Mouse (Mus musculus): Measurements from ENCODE around the gene Zcchc3. TPM values are rescaled to one million over a fixed set of nuclear protein-coding genes. Genes with fewer than 3 reads are reported as not detected.

The Zcchc3 gene
- polyA plus RNA-seq, 1 experiment from 2014 or later = 67.7 TPM

GRCm38 (mm10) chr2:152399122-152399542, 15.7 kb downstream of the Zcchc3 start:
- Histone ChIP-seq H3K27ac (replicated peaks; ENCODE audit: low read depth, low read length) (peak overlapping the region; percentile 99), H3K36me3 (replicated peaks; ENCODE audit: control insufficient read depth, insufficient read depth, low read depth, low read length) (no peaks in the 10 kb centered on the region), H3K4me3 (ENCODE audit: low read depth, low read length) (peak overlapping the region; percentile 95), H3K27me3 (ENCODE audit: control insufficient read depth, insufficient read depth, low read length) (no peaks in the 10 kb centered on the region), H3K4me1 (ENCODE audit: control insufficient read depth, insufficient read depth, low read length) (no peaks in the 10 kb centered on the region), H3K9me3 (replicated peaks; ENCODE audit: control insufficient read depth, low read length) (no peaks in the 10 kb centered on the region), H3K9ac (replicated peaks; ENCODE audit: low read length) (peak overlapping the region; percentile 66), H3K4me2 (ENCODE audit: low read depth, low read length) (peak overlapping the region; percentile 83)
- ATAC-seq (replicated peaks; ENCODE audit: insufficient number of reproducible peaks, low FRiP score, low TSS enrichment, low read depth) (no peak), DNase-seq (ENCODE audit: low spot score) (peak; percentile 76)
- WGBS = under 1% methylated on average over 13 of the region's 13 CpGs

- Histone ChIP-seq H3K4me2 (ENCODE audit: low read depth, low read length) (peak overlapping the region; percentile 83), H3K27me3 (ENCODE audit: control insufficient read depth, insufficient read depth, low read length) (no peaks in the 10 kb centered on the region), H3K9me3 (replicated peaks; ENCODE audit: control insufficient read depth, low read length) (no peaks in the 10 kb centered on the region), H3K27ac (replicated peaks; ENCODE audit: low read depth, low read length) (peak overlapping the region; percentile 99), H3K4me1 (ENCODE audit: control insufficient read depth, insufficient read depth, low read length) (no peaks in the 10 kb centered on the region), H3K4me3 (ENCODE audit: low read depth, low read length) (peak overlapping the region; percentile 95), H3K9ac (replicated peaks; ENCODE audit: low read length) (peak overlapping the region; percentile 66), H3K36me3 (replicated peaks; ENCODE audit: control insufficient read depth, insufficient read depth, low read depth, low read length) (no peaks in the 10 kb centered on the region)
- ATAC-seq (replicated peaks; ENCODE audit: insufficient number of reproducible peaks, low FRiP score, low TSS enrichment, low read depth) (peak; percentile 79), DNase-seq (ENCODE audit: low spot score) (peak; percentile 96)
- 0% methylated on average over 38 of the region's 38 CpGs for WGBS
Observed at GRCm38 (mm10) chr2:152398691-152399090, 16.1 kb downstream of the Zcchc3 start.

GRCm38 (mm10) chr2:152397680-152398435, 17.0 kb downstream of the Zcchc3 start, which contains the start of gene Sox12:
Sox12 (minus strand) TSS chr2:152398063.
- no peaks in the 10 kb centered on the region for H3K4me1 ChIP-seq (ENCODE audit: control insufficient read depth, insufficient read depth, low read length)
- DNase-seq (ENCODE audit: low spot score) (peak; percentile 98), ATAC-seq (replicated peaks; ENCODE audit: insufficient number of reproducible peaks, low FRiP score, low TSS enrichment, low read depth) (peak; percentile 68)
- WGBS = under 1% methylated on average over 98 of the region's 104 CpGs
- H3K4me3 ChIP-seq (ENCODE audit: low read depth, low read length) = peak within 1 kb of the TSS; percentile 95
- H3K9ac ChIP-seq (replicated peaks; ENCODE audit: low read length) = peak within 1 kb of the TSS; percentile 96
- no peaks in the 10 kb centered on the region for H3K36me3 ChIP-seq (replicated peaks; ENCODE audit: control insufficient read depth, insufficient read depth, low read depth, low read length)
- H3K4me2 ChIP-seq (ENCODE audit: low read depth, low read length) = peak within 1 kb of the TSS; percentile 83
- peak within 1 kb of the TSS; percentile 99 for H3K27ac ChIP-seq (replicated peaks; ENCODE audit: low read depth, low read length)
- no peaks in the 10 kb centered on the region for H3K27me3 ChIP-seq (ENCODE audit: control insufficient read depth, insufficient read depth, low read length)
- H3K9me3 ChIP-seq (replicated peaks; ENCODE audit: control insufficient read depth, low read length) = no peaks in the 10 kb centered on the region

GRCm38 (mm10) chr2:152397004-152397589, 17.7 kb downstream of the Zcchc3 start:
- ATAC-seq (replicated peaks; ENCODE audit: insufficient number of reproducible peaks, low FRiP score, low TSS enrichment, low read depth) = no peak
- no peaks in the 10 kb centered on the region for H3K36me3 ChIP-seq (replicated peaks; ENCODE audit: control insufficient read depth, insufficient read depth, low read depth, low read length)
- H3K9ac ChIP-seq (replicated peaks; ENCODE audit: low read length) = peak overlapping the region; percentile 96
- H3K4me3 ChIP-seq (ENCODE audit: low read depth, low read length) = peak overlapping the region; percentile 95
- H3K4me2 ChIP-seq (ENCODE audit: low read depth, low read length) = peak overlapping the region; percentile 83
- peak; percentile 75 for DNase-seq (ENCODE audit: low spot score)
- no peaks in the 10 kb centered on the region for H3K9me3 ChIP-seq (replicated peaks; ENCODE audit: control insufficient read depth, low read length)
- H3K4me1 ChIP-seq (ENCODE audit: control insufficient read depth, insufficient read depth, low read length) = no peaks in the 10 kb centered on the region
- H3K27ac ChIP-seq (replicated peaks; ENCODE audit: low read depth, low read length) = peak overlapping the region; percentile 99
- WGBS = under 1% methylated on average over 61 of the region's 77 CpGs
- no peaks in the 10 kb centered on the region for H3K27me3 ChIP-seq (ENCODE audit: control insufficient read depth, insufficient read depth, low read length)

- Histone ChIP-seq H3K4me2 (ENCODE audit: low read depth, low read length) (peak overlapping the region; percentile 83), H3K4me3 (ENCODE audit: low read depth, low read length) (peak overlapping the region; percentile 95), H3K27me3 (ENCODE audit: control insufficient read depth, insufficient read depth, low read length) (no peaks in the 10 kb centered on the region), H3K27ac (replicated peaks; ENCODE audit: low read depth, low read length) (peak overlapping the region; percentile 99), H3K36me3 (replicated peaks; ENCODE audit: control insufficient read depth, insufficient read depth, low read depth, low read length) (no peaks in the 10 kb centered on the region), H3K9ac (replicated peaks; ENCODE audit: low read length) (peak overlapping the region; percentile 96), H3K4me1 (ENCODE audit: control insufficient read depth, insufficient read depth, low read length) (no peaks in the 10 kb centered on the region), H3K9me3 (replicated peaks; ENCODE audit: control insufficient read depth, low read length) (no peaks in the 10 kb centered on the region)
- DNase-seq (ENCODE audit: low spot score) (peak; percentile 98), ATAC-seq (replicated peaks; ENCODE audit: insufficient number of reproducible peaks, low FRiP score, low TSS enrichment, low read depth) (peak; percentile 40)
- WGBS = 1% methylated on average over 43 of the region's 46 CpGs
Observed at GRCm38 (mm10) chr2:152396110-152397003, 18.5 kb downstream of the Zcchc3 start.

- 18% methylated on average over 13 of the region's 13 CpGs for WGBS
- no peak for DNase-seq (ENCODE audit: low spot score)
Observed at GRCm38 (mm10) chr2:152395271-152395920, 19.4 kb downstream of the Zcchc3 start.

GRCm38 (mm10) chr2:152393225-152394017, 21.4 kb downstream of the Zcchc3 start:
- Histone ChIP-seq H3K9ac (replicated peaks; ENCODE audit: low read length) (no peak overlapping the region), H3K27me3 (ENCODE audit: control insufficient read depth, insufficient read depth, low read length) (no peaks in the 10 kb centered on the region), H3K9me3 (replicated peaks; ENCODE audit: control insufficient read depth, low read length) (no peaks in the 10 kb centered on the region), H3K27ac (replicated peaks; ENCODE audit: low read depth, low read length) (no peak overlapping the region), H3K4me2 (ENCODE audit: low read depth, low read length) (no peak overlapping the region), H3K4me3 (ENCODE audit: low read depth, low read length) (no peak overlapping the region), H3K4me1 (ENCODE audit: control insufficient read depth, insufficient read depth, low read length) (no peaks in the 10 kb centered on the region), H3K36me3 (replicated peaks; ENCODE audit: control insufficient read depth, insufficient read depth, low read depth, low read length) (no peaks in the 10 kb centered on the region)
- 54% methylated on average over 9 of the region's 9 CpGs for WGBS
- ATAC-seq (replicated peaks; ENCODE audit: insufficient number of reproducible peaks, low FRiP score, low TSS enrichment, low read depth) (no peak), DNase-seq (ENCODE audit: low spot score) (no peak)

More at GRCm38 (mm10) chr2:152395271-152395920, 19.4 kb downstream of the Zcchc3 start:
- H3K36me3 ChIP-seq (replicated peaks; ENCODE audit: control insufficient read depth, insufficient read depth, low read depth, low read length) = no peaks in the 10 kb centered on the region
- no peaks in the 10 kb centered on the region for H3K4me1 ChIP-seq (ENCODE audit: control insufficient read depth, insufficient read depth, low read length)
- peak overlapping the region; percentile 46 for H3K9ac ChIP-seq (replicated peaks; ENCODE audit: low read length)
- no peaks in the 10 kb centered on the region for H3K9me3 ChIP-seq (replicated peaks; ENCODE audit: control insufficient read depth, low read length)
- no peak for ATAC-seq (replicated peaks; ENCODE audit: insufficient number of reproducible peaks, low FRiP score, low TSS enrichment, low read depth)
- no peaks in the 10 kb centered on the region for H3K27me3 ChIP-seq (ENCODE audit: control insufficient read depth, insufficient read depth, low read length)
- H3K4me2 ChIP-seq (ENCODE audit: low read depth, low read length) = peak overlapping the region; percentile 83
- peak overlapping the region; percentile 95 for H3K4me3 ChIP-seq (ENCODE audit: low read depth, low read length)
- H3K27ac ChIP-seq (replicated peaks; ENCODE audit: low read depth, low read length) = no peak overlapping the region
